Mouse (Mus musculus) liver, adult 2 months (tissue): ENCODE results near the gene Ptprn2.

Experiments used
- CTCF ChIP-seq: fragments of 200-500 bp; IDR thresholded peaks from 2 replicates; pipeline ENCODE4 v1.5.1; 2011; ENCODE audit warnings: low read depth, low read length, control low read depth
- POLR2A ChIP-seq: fragments of 200-500 bp; IDR thresholded peaks from 2 replicates; pipeline ENCODE4 v1.6.1; 2011; ENCODE audit warnings: low read length, control low read depth; ENCODE audit not compliant: insufficient read depth; ENCODE audit errors: extremely low read depth

DNA sequence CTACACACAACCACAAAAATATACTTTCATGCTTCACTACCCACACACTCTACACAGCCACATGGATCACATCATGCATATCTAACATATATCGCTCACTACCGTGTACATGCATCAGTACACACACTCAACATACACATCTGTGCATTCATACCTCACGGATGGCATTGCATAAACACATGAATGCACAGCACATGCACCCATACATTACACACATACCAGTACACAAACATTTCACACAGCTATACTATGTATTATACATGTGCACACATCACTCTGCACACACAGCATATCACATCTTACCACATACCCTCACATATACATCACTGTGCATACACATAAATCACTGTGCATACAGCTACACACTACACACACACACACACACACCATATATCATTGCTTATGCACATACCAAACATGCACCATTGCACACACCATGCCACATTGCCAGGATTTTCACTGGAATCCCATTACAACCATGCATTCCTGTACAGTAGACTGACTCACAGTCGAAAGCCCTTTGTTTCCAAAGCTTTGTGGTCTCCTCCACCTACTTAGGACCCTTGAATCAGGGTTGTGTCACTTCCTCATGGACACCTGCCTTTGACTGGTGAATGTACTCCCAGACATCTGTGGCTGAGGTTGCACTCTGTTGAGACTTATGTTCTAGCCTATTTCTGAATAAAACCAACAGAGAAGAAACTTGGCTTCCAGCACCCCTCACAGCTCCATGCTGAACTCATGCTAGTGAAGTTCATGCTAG, 607.0 kb downstream of the Ptprn2 start:
- TF ChIP-seq POLR2A (no peak), CTCF (no peak)
